Mouse (Mus musculus): ENCODE data around the gene Afdn. TPM values are rescaled to one million over a fixed set of nuclear protein-coding genes. Genes with fewer than 3 reads are reported as not detected.
"Not testable (repeated sequence)": the region's sequence is repeated elsewhere in the genome, so short reads cannot be mapped to it uniquely, and the experiment has no call there.

Afdn gene
- polyA plus RNA-seq, 1 experiment from 2014 or later = 59.7 TPM

DNA sequence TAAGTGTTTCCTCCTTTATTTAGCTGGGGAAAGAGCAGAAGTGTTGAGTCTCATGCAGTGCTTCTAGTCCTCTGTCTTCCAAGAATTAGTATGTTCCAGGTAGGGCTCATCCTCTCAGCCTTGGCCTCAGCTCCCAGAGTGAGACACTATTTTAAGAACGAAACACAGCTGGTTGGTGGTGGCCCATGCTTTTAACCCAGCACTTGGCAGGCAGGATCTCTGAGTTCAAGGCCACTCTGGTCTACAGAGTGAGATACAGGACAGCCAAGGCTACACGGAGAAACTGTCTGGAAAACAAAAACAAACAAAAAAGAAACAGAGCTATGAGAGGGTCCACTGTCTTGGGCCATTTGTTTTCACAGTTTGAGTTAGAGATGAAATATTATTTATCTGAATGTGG is 17.3 kb downstream of the Afdn start:
- no peak for ATAC-seq (ENCODE audit: insufficient read depth, low FRiP score)
- H3K9me3 ChIP-seq (replicated peaks; ENCODE audit: control insufficient read depth, low read length) = no peaks in the 10 kb centered on the region
- no peak overlapping the region for H3K27ac ChIP-seq (ENCODE audit: low read length)
- WGBS = 51% methylated on average over 2 of the region's 2 CpGs
- no peaks in the 10 kb centered on the region for H3K36me3 ChIP-seq (ENCODE audit: control insufficient read depth, insufficient read depth, low read length)
- H3K4me1 ChIP-seq (ENCODE audit: control insufficient read depth, insufficient read depth, low read length) = no peaks in the 10 kb centered on the region
- no peak overlapping the region for H3K4me2 ChIP-seq (ENCODE audit: low read depth, low read length)
- no peaks in the 10 kb centered on the region for H3K27me3 ChIP-seq (ENCODE audit: control insufficient read depth, insufficient read depth, low read length)
- H3K9ac ChIP-seq (ENCODE audit: low read length) = no peak overlapping the region
- H3K4me3 ChIP-seq (replicated peaks; ENCODE audit: low read length) = no peak overlapping the region

DNA sequence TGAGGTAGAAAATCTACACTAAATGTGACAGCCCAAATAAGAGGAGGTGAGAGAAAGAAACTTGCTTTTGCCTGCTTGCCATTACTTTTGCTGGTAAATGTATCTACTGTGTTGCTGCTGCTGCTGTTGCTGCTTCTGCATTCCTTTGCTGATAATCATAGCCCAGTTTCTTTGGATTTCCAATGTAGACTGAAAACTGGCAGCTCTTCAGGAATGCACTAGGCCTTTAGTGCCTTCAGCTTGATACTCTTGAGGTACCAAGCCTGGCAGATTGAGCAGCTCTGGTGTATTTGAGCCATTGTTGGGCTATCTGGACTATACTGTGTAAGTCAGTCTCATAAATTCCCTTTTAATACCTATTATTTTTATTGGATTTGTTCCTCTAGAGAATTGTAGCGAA is 18.5 kb downstream of the Afdn start:
- Histone ChIP-seq H3K4me3 (replicated peaks; ENCODE audit: low read length) (no peak overlapping the region), H3K27ac (ENCODE audit: low read length) (no peak overlapping the region), H3K9ac (ENCODE audit: low read length) (no peak overlapping the region), H3K4me2 (ENCODE audit: low read depth, low read length) (no peak overlapping the region), H3K9me3 (replicated peaks; ENCODE audit: control insufficient read depth, low read length) (no peaks in the 10 kb centered on the region), H3K27me3 (ENCODE audit: control insufficient read depth, insufficient read depth, low read length) (no peaks in the 10 kb centered on the region), H3K4me1 (ENCODE audit: control insufficient read depth, insufficient read depth, low read length) (no peaks in the 10 kb centered on the region), H3K36me3 (ENCODE audit: control insufficient read depth, insufficient read depth, low read length) (no peaks in the 10 kb centered on the region)
- 90% methylated on average over 1 of the region's 1 CpGs for WGBS
- ATAC-seq (ENCODE audit: insufficient read depth, low FRiP score) = no peak

DNA sequence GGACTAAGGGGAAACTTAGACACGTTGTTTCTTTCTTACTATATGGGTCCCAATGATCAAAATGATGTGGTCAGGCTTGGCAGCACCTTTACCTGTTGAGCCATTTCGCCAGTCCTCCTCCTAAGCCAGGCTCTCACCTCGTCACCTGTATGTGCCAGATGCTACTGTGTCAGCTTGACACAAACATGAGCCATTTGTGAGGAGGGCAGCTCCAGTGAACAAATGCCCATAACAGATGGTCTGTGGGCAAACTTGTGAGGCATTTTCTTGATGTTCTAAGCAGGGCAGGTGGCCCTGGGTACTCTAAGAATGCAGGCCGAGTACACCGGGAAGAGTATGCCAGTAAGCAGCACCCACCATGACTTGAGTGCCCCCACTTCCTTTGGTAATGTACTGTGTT is 21.6 kb downstream of the Afdn start:
- Histone ChIP-seq H3K27ac (ENCODE audit: low read length) (no peak overlapping the region), H3K27me3 (ENCODE audit: control insufficient read depth, insufficient read depth, low read length) (no peaks in the 10 kb centered on the region), H3K9me3 (replicated peaks; ENCODE audit: control insufficient read depth, low read length) (no peaks in the 10 kb centered on the region), H3K9ac (ENCODE audit: low read length) (no peak overlapping the region), H3K4me1 (ENCODE audit: control insufficient read depth, insufficient read depth, low read length) (no peaks in the 10 kb centered on the region; the same call in 1 of the 2 replicates), H3K4me3 (replicated peaks; ENCODE audit: low read length) (no peak overlapping the region), H3K4me2 (ENCODE audit: low read depth, low read length) (no peak overlapping the region), H3K36me3 (ENCODE audit: control insufficient read depth, insufficient read depth, low read length) (no peaks in the 10 kb centered on the region)
- no peak for ATAC-seq (ENCODE audit: insufficient read depth, low FRiP score)
- 81% methylated on average over 5 of the region's 5 CpGs for WGBS

DNA sequence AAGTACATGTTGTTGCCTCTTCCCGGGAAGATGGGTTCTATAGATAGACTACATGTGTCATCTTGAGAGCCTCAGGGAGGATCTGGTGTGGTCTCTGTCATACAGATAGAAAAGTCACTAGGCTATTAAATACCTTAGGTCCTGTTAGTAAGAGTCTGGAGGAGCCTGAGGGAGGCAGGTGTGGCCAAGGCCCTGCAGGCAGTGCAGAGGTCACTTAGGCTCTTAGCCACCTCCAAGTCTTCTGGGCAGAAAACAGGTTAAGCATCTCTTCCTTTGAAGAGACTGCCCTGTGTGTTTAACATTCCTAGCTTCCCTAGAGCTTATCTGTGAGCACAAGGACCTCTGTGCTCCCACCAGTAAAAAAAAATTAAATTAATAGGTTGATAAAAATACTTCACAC is 23.1 kb downstream of the Afdn start:
- Histone ChIP-seq H3K9ac (ENCODE audit: low read length) (no peak overlapping the region), H3K27me3 (ENCODE audit: control insufficient read depth, insufficient read depth, low read length) (no peaks in the 10 kb centered on the region), H3K4me3 (replicated peaks; ENCODE audit: low read length) (no peak overlapping the region), H3K4me1 (ENCODE audit: control insufficient read depth, insufficient read depth, low read length) (no peaks in the 10 kb centered on the region; the same call in 1 of the 2 replicates), H3K27ac (ENCODE audit: low read length) (no peak overlapping the region), H3K9me3 (replicated peaks; ENCODE audit: control insufficient read depth, low read length) (no peaks in the 10 kb centered on the region), H3K4me2 (ENCODE audit: low read depth, low read length) (no peak overlapping the region), H3K36me3 (ENCODE audit: control insufficient read depth, insufficient read depth, low read length) (no peaks in the 10 kb centered on the region)
- no peak for ATAC-seq (ENCODE audit: insufficient read depth, low FRiP score)
- 68% methylated on average over 1 of the region's 1 CpGs for WGBS

DNA sequence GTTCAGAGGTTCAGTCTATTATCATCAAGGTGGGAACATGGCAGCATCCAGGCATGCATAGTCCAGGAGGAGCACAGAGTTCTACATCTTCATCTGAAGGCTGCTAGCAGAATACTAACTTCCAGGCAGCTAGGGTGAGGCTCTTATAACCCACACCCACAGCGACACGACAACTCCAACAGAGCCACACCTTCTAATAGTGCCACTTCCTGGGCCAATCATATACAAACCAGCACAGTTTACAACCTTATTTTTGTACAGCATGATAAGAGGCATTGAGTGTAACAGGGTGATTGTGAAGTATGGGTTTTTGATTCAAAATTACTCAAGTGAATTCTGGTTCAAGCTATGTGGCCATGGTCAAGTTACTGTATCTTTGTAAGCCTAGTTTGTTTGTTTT is 29.7 kb downstream of the Afdn start:
- H3K9me3 ChIP-seq (replicated peaks; ENCODE audit: control insufficient read depth, low read length); H3K27me3 ChIP-seq (ENCODE audit: control insufficient read depth, insufficient read depth, low read length); H3K36me3 ChIP-seq (ENCODE audit: control insufficient read depth, insufficient read depth, low read length); H3K27ac ChIP-seq (ENCODE audit: low read length); H3K4me2 ChIP-seq (ENCODE audit: low read depth, low read length); H3K4me1 ChIP-seq (ENCODE audit: control insufficient read depth, insufficient read depth, low read length); H3K9ac ChIP-seq (ENCODE audit: low read length); ATAC-seq (ENCODE audit: insufficient read depth, low FRiP score); H3K4me3 ChIP-seq (replicated peaks; ENCODE audit: low read length): not testable (repeated sequence)
- WGBS = 69% methylated on average over 2 of the region's 2 CpGs

DNA sequence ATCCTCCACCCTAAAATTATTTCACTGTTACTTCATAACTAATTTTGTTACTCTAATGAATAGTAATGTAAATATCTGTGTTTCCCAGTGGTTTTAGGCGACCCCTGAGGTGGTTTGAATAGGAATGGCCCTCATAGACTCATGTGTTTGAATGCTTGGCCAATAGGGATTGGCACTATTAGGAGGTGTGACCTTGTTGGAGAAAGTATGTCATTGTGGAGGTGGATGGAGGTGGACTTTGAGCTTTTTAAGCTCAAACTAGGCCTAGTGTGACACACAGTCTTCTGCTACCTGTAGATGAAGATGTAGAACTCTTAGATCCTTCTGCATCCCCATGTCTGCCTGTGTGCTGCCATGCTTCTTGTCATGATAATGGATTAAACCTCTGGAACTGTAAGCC is 37.4 kb downstream of the Afdn start:
- 69% methylated on average over 1 of the region's 1 CpGs for WGBS
- Histone ChIP-seq H3K4me1 (ENCODE audit: control insufficient read depth, insufficient read depth, low read length) (peaks cover 3% of the 10 kb centered on the region; the same call in 1 of the 2 replicates), H3K4me2 (ENCODE audit: low read depth, low read length) (no peak overlapping the region), H3K27me3 (ENCODE audit: control insufficient read depth, insufficient read depth, low read length) (no peaks in the 10 kb centered on the region), H3K4me3 (replicated peaks; ENCODE audit: low read length) (no peak overlapping the region), H3K27ac (ENCODE audit: low read length) (no peak overlapping the region), H3K36me3 (ENCODE audit: control insufficient read depth, insufficient read depth, low read length) (no peaks in the 10 kb centered on the region), H3K9ac (ENCODE audit: low read length) (no peak overlapping the region), H3K9me3 (replicated peaks; ENCODE audit: control insufficient read depth, low read length) (no peaks in the 10 kb centered on the region)
- no peak for ATAC-seq (ENCODE audit: insufficient read depth, low FRiP score)

DNA sequence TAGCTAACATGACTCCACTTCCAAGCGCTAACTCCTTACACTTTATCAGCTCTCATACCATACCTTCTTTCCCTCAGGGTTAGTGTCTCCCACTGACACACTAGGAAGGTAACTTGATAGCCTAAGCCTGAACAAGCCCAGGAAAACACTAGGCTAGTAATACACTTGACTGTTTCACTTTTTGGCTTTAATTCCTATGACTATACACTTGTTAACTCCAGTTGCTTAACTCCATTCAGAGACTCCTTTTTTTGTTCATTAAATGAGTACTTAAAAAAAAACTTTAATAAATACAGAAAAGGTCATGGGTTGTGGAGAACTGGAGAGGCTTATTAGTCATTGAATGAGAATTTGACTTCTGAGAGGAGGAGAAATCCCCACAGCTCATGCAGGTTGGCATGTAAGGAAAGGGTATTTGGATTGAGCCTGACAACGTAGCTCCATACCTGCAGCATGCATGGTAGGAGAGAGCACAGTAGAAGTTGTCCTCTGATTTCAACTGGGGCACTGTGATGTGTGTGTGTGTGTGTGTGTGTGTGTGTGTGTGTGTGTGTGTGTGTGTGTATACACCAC is 42.6 kb downstream of the Afdn start:
- H3K9ac ChIP-seq (ENCODE audit: low read length) = no peak overlapping the region
- WGBS = 70% methylated on average over 2 of the region's 2 CpGs
- H3K4me3 ChIP-seq (replicated peaks; ENCODE audit: low read length) = no peak overlapping the region
- H3K4me1 ChIP-seq (ENCODE audit: control insufficient read depth, insufficient read depth, low read length) = peaks cover 3% of the 10 kb centered on the region; the same call in 1 of the 2 replicates
- H3K27me3 ChIP-seq (ENCODE audit: control insufficient read depth, insufficient read depth, low read length) = no peaks in the 10 kb centered on the region
- H3K27ac ChIP-seq (ENCODE audit: low read length) = no peak overlapping the region
- no peaks in the 10 kb centered on the region for H3K36me3 ChIP-seq (ENCODE audit: control insufficient read depth, insufficient read depth, low read length)
- H3K4me2 ChIP-seq (ENCODE audit: low read depth, low read length) = no peak overlapping the region
- ATAC-seq (ENCODE audit: insufficient read depth, low FRiP score) = no peak
- H3K9me3 ChIP-seq (replicated peaks; ENCODE audit: control insufficient read depth, low read length) = no peaks in the 10 kb centered on the region

DNA sequence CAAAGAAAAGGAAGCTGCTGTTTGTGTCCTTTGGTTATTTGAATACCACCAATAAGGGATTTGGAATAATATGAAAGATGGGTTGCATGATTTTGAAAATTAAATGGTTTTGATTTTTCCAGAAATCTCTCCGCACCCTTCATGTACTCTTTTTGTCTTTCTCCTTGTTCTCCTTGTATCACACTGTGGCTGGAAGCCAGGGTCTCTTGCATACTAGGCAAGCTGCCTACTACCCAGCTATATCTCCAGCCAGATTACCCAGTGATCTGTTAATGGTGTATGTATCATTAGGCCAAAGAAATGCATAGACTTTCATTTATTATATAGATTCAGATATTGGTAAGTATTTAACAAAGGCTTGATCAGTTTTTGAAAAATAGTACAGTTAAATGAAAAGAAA is 45.7 kb downstream of the Afdn start:
- no peak overlapping the region for H3K4me3 ChIP-seq (replicated peaks; ENCODE audit: low read length)
- H3K9me3 ChIP-seq (replicated peaks; ENCODE audit: control insufficient read depth, low read length) = no peaks in the 10 kb centered on the region
- no peak overlapping the region for H3K9ac ChIP-seq (ENCODE audit: low read length)
- no peak overlapping the region for H3K27ac ChIP-seq (ENCODE audit: low read length)
- 94% methylated on average over 1 of the region's 1 CpGs for WGBS
- no peak overlapping the region for H3K4me2 ChIP-seq (ENCODE audit: low read depth, low read length)
- H3K27me3 ChIP-seq (ENCODE audit: control insufficient read depth, insufficient read depth, low read length) = no peaks in the 10 kb centered on the region
- H3K36me3 ChIP-seq (ENCODE audit: control insufficient read depth, insufficient read depth, low read length) = no peaks in the 10 kb centered on the region
- no peak for ATAC-seq (ENCODE audit: insufficient read depth, low FRiP score)
- no peaks in the 10 kb centered on the region for H3K4me1 ChIP-seq (ENCODE audit: control insufficient read depth, insufficient read depth, low read length)

DNA sequence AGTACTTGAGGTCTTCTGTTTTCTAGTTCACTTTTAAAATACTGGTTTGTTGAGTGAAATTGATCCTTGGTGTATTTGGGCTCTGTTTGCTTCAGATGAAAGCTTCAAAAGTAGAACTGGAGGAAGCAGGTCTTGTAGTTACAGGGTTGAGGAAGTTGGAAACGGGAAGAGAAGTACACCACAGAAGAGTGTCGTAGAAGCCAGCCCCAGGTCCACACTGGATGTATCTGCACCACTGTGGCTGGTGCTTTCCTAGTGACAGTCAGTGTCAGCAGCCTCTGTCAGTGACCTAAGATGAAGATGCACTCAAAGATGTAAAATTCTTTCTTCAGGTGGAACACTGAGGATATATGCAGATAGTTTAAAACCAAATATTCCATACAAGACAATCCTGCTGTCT is 57.5 kb downstream of the Afdn start:
- H3K4me2 ChIP-seq (ENCODE audit: low read depth, low read length) = no peak overlapping the region
- H3K27me3 ChIP-seq (ENCODE audit: control insufficient read depth, insufficient read depth, low read length) = no peaks in the 10 kb centered on the region
- no peak overlapping the region for H3K9ac ChIP-seq (ENCODE audit: low read length)
- WGBS = 84% methylated on average over 2 of the region's 2 CpGs
- no peak for ATAC-seq (ENCODE audit: insufficient read depth, low FRiP score)
- no peaks in the 10 kb centered on the region for H3K4me1 ChIP-seq (ENCODE audit: control insufficient read depth, insufficient read depth, low read length)
- no peak overlapping the region for H3K4me3 ChIP-seq (replicated peaks; ENCODE audit: low read length)
- no peaks in the 10 kb centered on the region for H3K36me3 ChIP-seq (ENCODE audit: control insufficient read depth, insufficient read depth, low read length)
- no peak overlapping the region for H3K27ac ChIP-seq (ENCODE audit: low read length)
- H3K9me3 ChIP-seq (replicated peaks; ENCODE audit: control insufficient read depth, low read length) = no peaks in the 10 kb centered on the region

DNA sequence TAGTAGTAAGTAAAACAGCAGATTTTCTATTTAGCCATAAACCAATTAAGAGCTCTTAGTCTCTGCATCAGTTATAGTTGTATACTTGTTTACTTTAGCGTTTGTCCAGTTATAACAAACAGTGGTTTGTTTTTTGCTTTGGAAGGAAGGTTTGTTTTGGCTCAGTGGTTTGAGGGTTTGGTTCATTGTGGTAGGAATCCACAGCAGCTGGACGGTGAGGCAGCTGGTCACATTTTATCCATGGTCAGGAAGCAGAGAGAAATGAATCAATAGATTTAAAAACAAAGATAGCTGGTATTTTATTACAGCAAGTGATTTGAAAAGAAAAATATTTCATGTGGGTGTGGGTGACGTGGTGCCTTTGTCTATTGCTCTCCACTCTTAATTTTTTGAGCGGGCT is 59.0 kb downstream of the Afdn start:
- H3K9ac ChIP-seq (ENCODE audit: low read length) = no peak overlapping the region
- H3K4me1 ChIP-seq (ENCODE audit: control insufficient read depth, insufficient read depth, low read length) = no peaks in the 10 kb centered on the region
- H3K4me2 ChIP-seq (ENCODE audit: low read depth, low read length) = no peak overlapping the region
- H3K27me3 ChIP-seq (ENCODE audit: control insufficient read depth, insufficient read depth, low read length) = no peaks in the 10 kb centered on the region
- H3K4me3 ChIP-seq (replicated peaks; ENCODE audit: low read length) = no peak overlapping the region
- WGBS = 87% methylated on average over 4 of the region's 4 CpGs
- no peak overlapping the region for H3K27ac ChIP-seq (ENCODE audit: low read length)
- H3K9me3 ChIP-seq (replicated peaks; ENCODE audit: control insufficient read depth, low read length) = no peaks in the 10 kb centered on the region
- no peak for ATAC-seq (ENCODE audit: insufficient read depth, low FRiP score)
- H3K36me3 ChIP-seq (ENCODE audit: control insufficient read depth, insufficient read depth, low read length) = no peaks in the 10 kb centered on the region; the same call in 1 of the 2 replicates
